Mouse (Mus musculus) liver, postnatal 0 days (tissue): Measurements from ENCODE around the gene Polr3g. TPM values are rescaled to one million over a fixed set of nuclear protein-coding genes. Genes with fewer than 3 reads are reported as not detected.
"Not testable (repeated sequence)": the region's sequence is repeated elsewhere in the genome, so short reads cannot be mapped to it uniquely, and the experiment has no call there.

Experiments
- ATAC-seq: fragments of 200-750 bp; cut with Nextera tagmentation; 2 replicates; pipeline ENCODE4 v1.8.0; 2017; ENCODE audit warnings: mild to moderate bottlenecking, moderate library complexity
- DNase-seq: peaks from one replicate; pipeline ENCODE4 v3.0.0-alpha.2; 2016
- H3K27ac ChIP-seq: fragments of 300-500 bp; sonication (generic); 2 replicates; pipeline ENCODE4 v1.5.1; 2014; ENCODE audit warnings: antibody characterized with exemption, moderate library complexity, mild to moderate bottlenecking, low read depth
- H3K27me3 ChIP-seq: fragments of 300-500 bp; sonication (generic); 2 replicates; pipeline ENCODE4 v1.6.1; 2014; ENCODE audit warnings: low read length, control low read depth, mixed read lengths; ENCODE audit not compliant: insufficient read depth
- H3K36me3 ChIP-seq: fragments of 300-500 bp; sonication (generic); replicated peaks from 2 replicates; pipeline ENCODE4 v1.6.1; 2014; ENCODE audit warnings: mild to moderate bottlenecking, control low read depth, low read length, moderate library complexity, mixed read lengths; ENCODE audit not compliant: insufficient read depth
- H3K4me1 ChIP-seq: fragments of 300-500 bp; sonication (generic); 2 replicates; pipeline ENCODE4 v1.6.1; 2014; ENCODE audit warnings: antibody characterized with exemption, mild to moderate bottlenecking, control low read depth; ENCODE audit not compliant: insufficient read depth
- H3K4me2 ChIP-seq: fragments of 300-500 bp; sonication (generic); 2 replicates; pipeline ENCODE4 v1.6.1; 2014; ENCODE audit warnings: low read depth, mild to moderate bottlenecking, low read length, moderate library complexity, mixed read lengths
- H3K4me3 ChIP-seq: fragments of 300-500 bp; sonication (generic); 2 replicates; pipeline ENCODE4 v1.5.1; 2014; ENCODE audit warnings: low read depth, low read length
- H3K9ac ChIP-seq: fragments of 300-500 bp; sonication (generic); replicated peaks from 2 replicates; pipeline ENCODE4 v1.6.1; 2014; ENCODE audit warnings: mild to moderate bottlenecking, moderate library complexity
- H3K9me3 ChIP-seq: fragments of 300-500 bp; sonication (generic); 2 replicates; pipeline ENCODE4 v1.6.1; 2016; ENCODE audit warnings: mild to moderate bottlenecking, control low read depth, low read length, mixed read lengths
- CTCF ChIP-seq: sonication (generic); IDR thresholded peaks from 2 replicates; pipeline ENCODE4 v1.5.1; 2016; ENCODE audit warnings: antibody characterized with exemption, low read depth
- EP300 ChIP-seq: IDR thresholded peaks from 2 replicates; pipeline ENCODE4 v1.6.1; 2016; ENCODE audit warnings: antibody characterized with exemption, low read depth, mild to moderate bottlenecking
- WGBS: fragments of 180-500 bp; shearing (Covaris S2); extraction: QIAGEN DNeasy Blood & Tissue Kit; methylation state at CpG from one replicate; pipeline ENCODE4 v1.1.7; 2014; ENCODE audit not compliant: insufficient replicate concordance; 5-methylcytosine and 5-hydroxymethylcytosine counted together
- polyA plus RNA-seq: library from polyadenylated mRNA; unstranded; fragments of >200 nt; fragmentation: Nextera tagmentation; extraction: Ambion mirVana; gene quantifications from 2 replicates; pipeline ENCODE4 v1.2.1, GENCODE M21; 2015

Polr3g gene
- polyA plus RNA-seq, 1 experiment from 2014 or later: 6.2 TPM

DNA sequence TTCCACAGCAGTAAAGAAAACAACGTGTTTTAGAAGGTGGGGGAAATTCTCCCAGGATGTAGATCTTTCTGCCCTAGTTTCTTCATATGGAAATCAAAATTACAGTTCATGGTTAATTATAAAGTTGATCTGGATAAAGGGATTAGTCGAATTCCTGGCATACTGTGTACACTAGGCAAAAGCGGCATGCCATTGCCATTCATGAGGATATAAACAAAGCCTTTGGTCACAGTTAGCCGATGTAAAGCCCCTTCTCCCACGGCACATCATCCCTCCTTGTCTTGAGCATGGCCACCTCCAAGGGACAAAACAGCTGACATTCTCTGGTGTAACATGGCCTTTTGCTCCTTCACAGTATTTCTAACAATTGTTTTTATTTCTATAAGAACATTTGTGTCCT lies 80.2 kb downstream of the Polr3g start:
- 73% methylated on average over 5 of the region's 5 CpGs for WGBS
- no peak for ATAC-seq
- Histone ChIP-seq H3K4me3 (no peak overlapping the region), H3K9ac (no peak overlapping the region), H3K27me3 (peaks cover 19% of the 10 kb centered on the region), H3K27ac (no peak overlapping the region), H3K9me3 (no peaks in the 10 kb centered on the region), H3K4me1 (peaks cover 7% of the 10 kb centered on the region; the same call in 1 of the 2 replicates), H3K4me2 (no peak overlapping the region), H3K36me3 (no peaks in the 10 kb centered on the region)
- DNase-seq: no peak
- TF ChIP-seq EP300: no peak

GRCm38 (mm10) chr13:81629395-81629794 lies 81.4 kb downstream of the Polr3g start:
- H3K27me3 ChIP-seq: peaks cover 19% of the 10 kb centered on the region
- peaks cover 7% of the 10 kb centered on the region; the same call in 1 of the 2 replicates for H3K4me1 ChIP-seq
- TF ChIP-seq CTCF (no peak), EP300 (no peak)
- H3K36me3 ChIP-seq: no peaks in the 10 kb centered on the region
- H3K27ac ChIP-seq: no peak overlapping the region
- H3K4me3 ChIP-seq: no peak overlapping the region
- ATAC-seq (no peak), DNase-seq (no peak)
- H3K9ac ChIP-seq: no peak overlapping the region
- no peaks in the 10 kb centered on the region for H3K9me3 ChIP-seq
- H3K4me2 ChIP-seq: no peak overlapping the region
- WGBS: 62% methylated on average over 3 of the region's 3 CpGs

- DNase-seq (no peak), ATAC-seq (no peak)
- Histone ChIP-seq H3K27me3 (peaks cover 17% of the 10 kb centered on the region), H3K4me2 (no peak overlapping the region), H3K9ac (no peak overlapping the region), H3K9me3 (no peaks in the 10 kb centered on the region), H3K36me3 (no peaks in the 10 kb centered on the region), H3K27ac (no peak overlapping the region), H3K4me3 (no peak overlapping the region), H3K4me1 (peaks cover 7% of the 10 kb centered on the region; the same call in 1 of the 2 replicates)
- TF ChIP-seq EP300: no peak
- no peak for TF ChIP-seq CTCF
- WGBS: 55% methylated on average over 2 of the region's 2 CpGs
Measured at GRCm38 (mm10) chr13:81628631-81629190, 82.1 kb downstream of the Polr3g start.

DNA sequence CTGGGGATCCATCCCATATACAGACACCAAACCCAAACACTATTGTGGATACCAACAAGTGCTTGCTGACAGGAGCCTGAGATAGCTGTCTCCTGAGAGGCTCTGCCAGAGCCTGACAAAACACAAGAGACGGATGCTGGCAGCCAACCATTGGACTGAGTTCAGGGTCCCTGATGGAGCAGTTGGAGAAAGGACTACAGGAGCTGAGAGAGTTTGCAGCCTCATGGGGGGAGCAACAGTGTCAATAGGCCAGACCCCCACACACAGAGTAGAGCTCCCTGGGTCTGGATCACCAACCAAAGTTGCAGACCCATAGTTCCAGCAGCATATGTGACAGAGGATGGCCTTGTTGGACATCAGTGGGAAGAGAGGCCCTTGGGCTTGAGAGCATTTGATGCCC lies 83.0 kb downstream of the Polr3g start:
- not testable (repeated sequence) for DNase-seq, H3K27ac ChIP-seq, H3K9me3 ChIP-seq, H3K27me3 ChIP-seq, H3K4me2 ChIP-seq, H3K36me3 ChIP-seq, H3K4me3 ChIP-seq, ATAC-seq, H3K9ac ChIP-seq, H3K4me1 ChIP-seq
- WGBS: 72% methylated on average over 1 of the region's 1 CpGs

Other genes with a start within 250 kb of the Polr3g start
- gene Adgrv1, start 77.9 kb downstream of the Polr3g start, polyA plus RNA-seq: 0.87 and 1.4 TPM in 2 replicates
- gene Lysmd3, start 53.4 kb downstream of the Polr3g start, polyA plus RNA-seq: 10.2 and 11.8 TPM in 2 replicates
- 3.1 and 4.3 TPM in 2 replicates for gene Mblac2, start 328 bp upstream of the Polr3g start, polyA plus RNA-seq
- 86.1 and 101 TPM in 2 replicates for gene Cetn3, start 72.1 kb upstream of the Polr3g start, polyA plus RNA-seq